Mouse (Mus musculus): ENCODE measurements around the gene Hspa1l. TPM values are rescaled to one million over a fixed set of nuclear protein-coding genes. Genes with fewer than 3 reads are reported as not detected.
A peak's percentile ranks its signal among the peaks of the same experiment; 100 is the strongest.
"Not testable (repeated sequence)": the region's sequence is repeated elsewhere in the genome, so short reads cannot be mapped to it uniquely, and the experiment has no call there.

Hspa1l gene
- polyA plus RNA-seq, 1 experiment: 0.25 TPM

DNA sequence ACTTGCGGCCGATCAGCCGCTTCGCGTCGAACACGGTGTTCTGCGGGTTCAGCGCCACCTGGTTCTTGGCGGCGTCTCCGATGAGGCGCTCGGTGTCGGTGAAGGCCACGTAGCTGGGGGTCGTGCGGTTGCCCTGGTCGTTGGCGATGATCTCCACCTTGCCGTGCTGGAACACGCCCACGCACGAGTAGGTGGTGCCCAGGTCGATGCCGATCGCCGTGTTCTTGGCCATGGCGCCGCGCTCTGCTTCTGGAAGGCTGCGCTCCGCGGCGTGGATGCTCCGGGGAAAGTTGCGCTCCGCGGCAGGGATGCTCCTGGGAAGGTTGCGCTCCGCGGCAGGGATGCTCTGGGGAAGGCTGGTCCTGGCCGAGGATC lies 822 bp upstream of the Hspa1l start:
- peak overlapping the region; percentile 58 for H3K4me3 ChIP-seq (ENCODE audit: low read depth, low read length)
- not testable (repeated sequence) for H3K27ac ChIP-seq (ENCODE audit: insufficient read depth, low read length); H3K9ac ChIP-seq (ENCODE audit: low read depth, poor library complexity, severe bottlenecking); H3K9me3 ChIP-seq (replicated peaks; ENCODE audit: control insufficient read depth, insufficient read depth, low read length, poor library complexity, severe bottlenecking); H3K27me3 ChIP-seq (ENCODE audit: control insufficient read depth, insufficient read depth, low read length, poor library complexity, severe bottlenecking); H3K36me3 ChIP-seq (ENCODE audit: control insufficient read depth, insufficient read depth, low read length, poor library complexity, severe bottlenecking); H3K4me1 ChIP-seq (ENCODE audit: control insufficient read depth, insufficient read depth, low read length)

GRCm38 (mm10) chr17:34975581-34976492 lies 3.3 kb downstream of the Hspa1l start:
- no peaks in the 10 kb centered on the region for H3K36me3 ChIP-seq (ENCODE audit: control insufficient read depth, insufficient read depth, low read length, poor library complexity, severe bottlenecking)
- H3K4me3 ChIP-seq (ENCODE audit: low read depth, low read length): no peak overlapping the region
- no peaks in the 10 kb centered on the region for H3K9me3 ChIP-seq (replicated peaks; ENCODE audit: control insufficient read depth, insufficient read depth, low read length, poor library complexity, severe bottlenecking)
- TF ChIP-seq EP300 (IDR thresholded peaks at IDR 0.05; ENCODE audit: insufficient read depth, low read depth, low read length) (no peak), POLR2A (IDR thresholded peaks at IDR 0.05; ENCODE audit: insufficient read depth, low read length) (no peak), CTCF (IDR thresholded peaks at IDR 0.05; ENCODE audit: low read depth, low read length) (no peak)
- no peak overlapping the region for H3K27ac ChIP-seq (ENCODE audit: insufficient read depth, low read length)
- H3K27me3 ChIP-seq (ENCODE audit: control insufficient read depth, insufficient read depth, low read length, poor library complexity, severe bottlenecking): no peaks in the 10 kb centered on the region
- no peaks in the 10 kb centered on the region for H3K4me1 ChIP-seq (ENCODE audit: control insufficient read depth, insufficient read depth, low read length)
- H3K9ac ChIP-seq (ENCODE audit: low read depth, poor library complexity, severe bottlenecking): no peak overlapping the region

GRCm38 (mm10) chr17:34977000-34977399 lies 4.5 kb downstream of the Hspa1l start:
- Histone ChIP-seq H3K4me3 (ENCODE audit: low read depth, low read length) (no peak overlapping the region), H3K27me3 (ENCODE audit: control insufficient read depth, insufficient read depth, low read length, poor library complexity, severe bottlenecking) (no peaks in the 10 kb centered on the region), H3K36me3 (ENCODE audit: control insufficient read depth, insufficient read depth, low read length, poor library complexity, severe bottlenecking) (no peaks in the 10 kb centered on the region), H3K27ac (ENCODE audit: insufficient read depth, low read length) (no peak overlapping the region), H3K9me3 (replicated peaks; ENCODE audit: control insufficient read depth, insufficient read depth, low read length, poor library complexity, severe bottlenecking) (no peaks in the 10 kb centered on the region), H3K4me1 (ENCODE audit: control insufficient read depth, insufficient read depth, low read length) (no peaks in the 10 kb centered on the region), H3K9ac (ENCODE audit: low read depth, poor library complexity, severe bottlenecking) (no peak overlapping the region)
- TF ChIP-seq CTCF (IDR thresholded peaks at IDR 0.05; ENCODE audit: low read depth, low read length): no peak
- no peak for TF ChIP-seq EP300 (IDR thresholded peaks at IDR 0.05; ENCODE audit: insufficient read depth, low read depth, low read length)
- no peak for TF ChIP-seq POLR2A (IDR thresholded peaks at IDR 0.05; ENCODE audit: insufficient read depth, low read length)

DNA sequence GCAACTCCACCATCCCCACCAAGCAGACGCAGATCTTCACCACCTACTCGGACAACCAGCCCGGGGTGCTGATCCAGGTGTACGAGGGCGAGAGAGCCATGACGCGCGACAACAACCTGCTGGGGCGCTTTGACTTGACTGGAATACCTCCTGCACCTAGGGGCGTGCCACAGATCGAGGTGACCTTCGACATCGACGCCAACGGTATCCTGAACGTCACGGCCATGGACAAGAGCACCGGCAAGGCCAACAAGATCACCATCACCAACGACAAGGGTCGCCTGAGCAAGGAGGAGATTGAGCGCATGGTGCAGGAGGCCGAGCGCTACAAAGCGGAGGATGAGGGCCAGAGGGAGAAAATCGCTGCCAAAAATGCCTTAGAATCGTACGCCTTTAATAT lies 5.7 kb downstream of the Hspa1l start:
- H3K27ac ChIP-seq (ENCODE audit: insufficient read depth, low read length): no peak overlapping the region
- no peak for TF ChIP-seq POLR2A (IDR thresholded peaks at IDR 0.05; ENCODE audit: insufficient read depth, low read length)
- no peak for TF ChIP-seq EP300 (IDR thresholded peaks at IDR 0.05; ENCODE audit: insufficient read depth, low read depth, low read length)
- no peak for TF ChIP-seq CTCF (IDR thresholded peaks at IDR 0.05; ENCODE audit: low read depth, low read length)
- H3K36me3 ChIP-seq (ENCODE audit: control insufficient read depth, insufficient read depth, low read length, poor library complexity, severe bottlenecking): no peaks in the 10 kb centered on the region

GRCm38 (mm10) chr17:34979631-34980030 lies 7.1 kb downstream of the Hspa1l start:
- Histone ChIP-seq H3K4me3 (ENCODE audit: low read depth, low read length) (no peak overlapping the region), H3K27ac (ENCODE audit: insufficient read depth, low read length) (no peak overlapping the region), H3K4me1 (ENCODE audit: control insufficient read depth, insufficient read depth, low read length) (no peaks in the 10 kb centered on the region), H3K9me3 (replicated peaks; ENCODE audit: control insufficient read depth, insufficient read depth, low read length, poor library complexity, severe bottlenecking) (no peaks in the 10 kb centered on the region), H3K27me3 (ENCODE audit: control insufficient read depth, insufficient read depth, low read length, poor library complexity, severe bottlenecking) (no peaks in the 10 kb centered on the region), H3K36me3 (ENCODE audit: control insufficient read depth, insufficient read depth, low read length, poor library complexity, severe bottlenecking) (peaks cover 3% of the 10 kb centered on the region; the same call in 1 of the 2 replicates), H3K9ac (ENCODE audit: low read depth, poor library complexity, severe bottlenecking) (no peak overlapping the region)
- no peak for TF ChIP-seq POLR2A (IDR thresholded peaks at IDR 0.05; ENCODE audit: insufficient read depth, low read length)
- TF ChIP-seq CTCF (IDR thresholded peaks at IDR 0.05; ENCODE audit: low read depth, low read length): no peak
- TF ChIP-seq EP300 (IDR thresholded peaks at IDR 0.05; ENCODE audit: insufficient read depth, low read depth, low read length): no peak

More for the DNA sequence above, 5.7 kb downstream of the Hspa1l start:
- Histone ChIP-seq H3K9me3 (replicated peaks; ENCODE audit: control insufficient read depth, insufficient read depth, low read length, poor library complexity, severe bottlenecking) (no peaks in the 10 kb centered on the region), H3K9ac (ENCODE audit: low read depth, poor library complexity, severe bottlenecking) (no peak overlapping the region), H3K27me3 (ENCODE audit: control insufficient read depth, insufficient read depth, low read length, poor library complexity, severe bottlenecking) (no peaks in the 10 kb centered on the region), H3K4me3 (ENCODE audit: low read depth, low read length) (no peak overlapping the region), H3K4me1 (ENCODE audit: control insufficient read depth, insufficient read depth, low read length) (no peaks in the 10 kb centered on the region)

DNA sequence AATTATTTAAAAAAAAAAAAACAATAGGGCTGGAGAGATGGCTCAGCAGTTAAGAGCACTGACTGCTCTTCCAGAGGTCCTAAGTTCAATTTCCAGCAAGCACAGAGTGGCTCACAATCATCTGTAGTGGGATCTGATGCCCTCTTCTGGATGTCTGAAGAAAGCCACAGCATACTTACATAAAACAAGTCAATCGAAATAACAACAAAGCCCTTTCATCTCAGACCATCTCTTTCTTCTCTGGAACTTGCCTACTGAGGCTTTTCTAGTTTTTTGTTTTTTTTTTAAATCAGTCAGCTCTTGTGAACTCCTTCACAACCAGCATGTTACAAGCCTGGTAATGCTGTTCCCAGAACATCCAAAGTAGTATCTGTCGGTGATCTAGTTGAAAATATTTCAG lies 8.2 kb downstream of the Hspa1l start:
- TF ChIP-seq EP300 (IDR thresholded peaks at IDR 0.05; ENCODE audit: insufficient read depth, low read depth, low read length) (no peak), CTCF (IDR thresholded peaks at IDR 0.05; ENCODE audit: low read depth, low read length) (no peak), POLR2A (IDR thresholded peaks at IDR 0.05; ENCODE audit: insufficient read depth, low read length) (no peak)
- no peaks in the 10 kb centered on the region for H3K27me3 ChIP-seq (ENCODE audit: control insufficient read depth, insufficient read depth, low read length, poor library complexity, severe bottlenecking)
- H3K36me3 ChIP-seq (ENCODE audit: control insufficient read depth, insufficient read depth, low read length, poor library complexity, severe bottlenecking): peaks cover 12% of the 10 kb centered on the region
- peak overlapping the region; percentile 95 for H3K9ac ChIP-seq (ENCODE audit: low read depth, poor library complexity, severe bottlenecking)
- H3K4me3 ChIP-seq (ENCODE audit: low read depth, low read length): peak overlapping the region; percentile 63
- H3K27ac ChIP-seq (ENCODE audit: insufficient read depth, low read length): peak overlapping the region; percentile 48; the same call in 1 of the 2 replicates
- H3K9me3 ChIP-seq (replicated peaks; ENCODE audit: control insufficient read depth, insufficient read depth, low read length, poor library complexity, severe bottlenecking): no peaks in the 10 kb centered on the region
- no peaks in the 10 kb centered on the region for H3K4me1 ChIP-seq (ENCODE audit: control insufficient read depth, insufficient read depth, low read length)

Data from ES-Bruce4 (cell line).